Mouse (Mus musculus): ENCODE measurements around the gene Megf11.

DNA sequence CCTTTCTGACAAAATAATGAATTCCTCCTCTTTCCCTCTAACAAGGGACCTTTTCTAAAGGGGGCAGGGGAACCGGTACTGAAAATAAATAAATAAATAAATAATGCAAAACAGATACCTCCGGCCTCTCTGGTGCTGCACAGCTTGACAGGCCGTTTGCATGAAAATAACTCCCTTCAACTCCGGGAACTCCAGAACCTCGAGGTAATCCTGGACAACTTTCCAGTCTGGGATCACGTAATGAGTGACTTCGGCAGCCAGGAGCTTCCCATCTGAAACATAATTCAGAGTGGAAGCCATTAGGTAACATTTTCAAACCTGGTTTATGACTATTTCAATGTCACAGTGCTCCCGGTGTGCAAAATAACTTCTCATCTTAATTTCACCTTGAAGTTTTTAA, 46.1 kb upstream of the Megf11 start:
- TF ChIP-seq CTCF (IDR thresholded peaks at IDR 0.05; ENCODE audit: borderline replicate concordance, insufficient read depth, low read length) (no peak), POLR2A (IDR thresholded peaks at IDR 0.05; ENCODE audit: low read depth, low read length) (no peak)
